Mouse (Mus musculus) heart, postnatal 10 days (tissue): ENCODE measurements around the gene Gm5136. TPM values are rescaled to one million over a fixed set of nuclear protein-coding genes. Genes with fewer than 3 reads are reported as not detected.

Source experiments
- DNase-seq, 2 experiments: peaks; one replicate each; pipeline ENCODE4 v3.0.0; 2021
- intact Hi-C: fragments of 180-260 bp; cut with DNase I; formaldehyde crosslinking; loops from one replicate; pipeline ENCODE4 v1.15.1; 2025
- total RNA-seq, 2 experiments: library from RNA; stranded (reverse); gene quantifications; 2 replicates each; pipeline ENCODE4 v1.2.3; 2021

Gene Gm5136
- total RNA-seq, 2 experiments from 2014 or later, result not detected

DNA sequence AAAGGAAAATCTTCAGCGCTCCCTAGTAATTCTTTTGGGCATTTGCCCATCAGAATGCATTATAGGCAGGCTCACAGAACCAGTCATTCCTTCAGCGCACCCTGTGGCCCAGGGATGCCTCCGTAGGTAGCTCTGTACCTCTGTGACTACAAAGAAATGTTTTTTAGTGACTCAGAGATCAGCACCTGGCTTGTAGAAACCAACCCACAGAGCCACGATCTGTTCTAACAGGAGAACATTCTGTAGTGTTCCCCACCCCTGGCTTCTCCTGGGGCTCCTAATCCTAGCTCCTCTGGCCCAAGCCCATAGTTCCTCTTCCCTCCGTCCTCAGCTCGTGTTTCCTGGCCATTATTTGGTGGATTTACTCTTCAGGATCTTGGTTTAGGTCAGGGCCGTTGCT is 50.8 kb downstream of the Gm5136 start:
- DNase-seq, result no peak

More for the DNA sequence above, 50.8 kb downstream of the Gm5136 start:
- intact Hi-C loops, result no loop called here
